Mouse (Mus musculus) kidney, postnatal 0 days (tissue): ENCODE measurements around the gene Fkbp8. TPM values are rescaled to one million over a fixed set of nuclear protein-coding genes. Genes with fewer than 3 reads are reported as not detected.

Source experiments
- ATAC-seq: fragments of 200-750 bp; cut with Nextera tagmentation; replicated peaks from 2 replicates; pipeline ENCODE4 v1.8.0; 2017; ENCODE audit warnings: low read depth, moderate number of reproducible peaks, moderate TSS enrichment, moderate library complexity; ENCODE audit not compliant: low FRiP score
- DNase-seq: peaks from one replicate; pipeline ENCODE4 v3.0.0-alpha.2; 2016; ENCODE audit warnings: low spot score
- H3K27ac ChIP-seq: fragments of 300-500 bp; sonication (generic); 2 replicates; pipeline ENCODE4 v1.5.1; 2014; ENCODE audit warnings: mild to moderate bottlenecking
- H3K27me3 ChIP-seq: fragments of 300-500 bp; sonication (generic); 2 replicates; pipeline ENCODE4 v1.6.1; 2014; ENCODE audit warnings: low read length, mixed read lengths; ENCODE audit not compliant: insufficient read depth
- H3K36me3 ChIP-seq: fragments of 300-500 bp; sonication (generic); 2 replicates; pipeline ENCODE4 v1.6.1; 2014; ENCODE audit warnings: low read length, mixed read lengths; ENCODE audit not compliant: insufficient read depth
- H3K4me1 ChIP-seq: fragments of 300-500 bp; sonication (generic); replicated peaks from 2 replicates; pipeline ENCODE4 v1.6.1; 2014; ENCODE audit warnings: antibody characterized with exemption, low read length, mixed read lengths; ENCODE audit not compliant: insufficient read depth
- H3K4me2 ChIP-seq: fragments of 300-500 bp; sonication (generic); 2 replicates; pipeline ENCODE4 v1.6.1; 2014; ENCODE audit warnings: mild to moderate bottlenecking, low read length, moderate library complexity, mixed read lengths
- H3K4me3 ChIP-seq: fragments of 300-500 bp; sonication (generic); replicated peaks from 2 replicates; pipeline ENCODE4 v1.5.1; 2014; ENCODE audit warnings: low read depth, low read length
- H3K9ac ChIP-seq: fragments of 300-500 bp; sonication (generic); 2 replicates; pipeline ENCODE4 v1.6.1; 2014; ENCODE audit warnings: low read depth, low read length
- H3K9me3 ChIP-seq: fragments of 300-500 bp; sonication (generic); replicated peaks from 2 replicates; pipeline ENCODE4 v1.6.1; 2016; ENCODE audit warnings: low read length, inconsistent platforms, mixed read lengths
- CTCF ChIP-seq: IDR thresholded peaks from 2 replicates; pipeline ENCODE4 v1.5.1; 2016; ENCODE audit warnings: antibody characterized with exemption, low read depth, mild to moderate bottlenecking, moderate library complexity
- WGBS: fragments of 180-500 bp; shearing (Covaris S2); extraction: QIAGEN DNeasy Blood & Tissue Kit; methylation state at CpG from one replicate; pipeline ENCODE4 v1.1.7; 2014; 5-methylcytosine and 5-hydroxymethylcytosine counted together
- polyA plus RNA-seq: library from polyadenylated mRNA; unstranded; fragments of >200 nt; fragmentation: Nextera tagmentation; extraction: Ambion mirVana; gene quantifications from 2 replicates; pipeline ENCODE4 v1.2.1, GENCODE M21; 2015

The Fkbp8 gene
- polyA plus RNA-seq, 1 experiment from 2014 or later = 249 TPM

GRCm38 (mm10) chr8:70560096-70560495, 32.6 kb downstream of the Fkbp8 start:
- TF ChIP-seq CTCF = peak; percentile 67
- WGBS = 66% methylated on average over 2 of the region's 2 CpGs
- H3K36me3 ChIP-seq = no peaks in the 10 kb centered on the region
- H3K27ac ChIP-seq = 0 out of 2 replicates have a peak overlapping the region, but pooled peaks have one; percentile 76
- ATAC-seq = 0 out of 2 replicates have a peak, but pooled peaks have one; percentile 35
- peaks cover 27% of the 10 kb centered on the region for H3K4me1 ChIP-seq
- H3K4me2 ChIP-seq = no peak overlapping the region
- H3K27me3 ChIP-seq = no peaks in the 10 kb centered on the region
- H3K9me3 ChIP-seq = no peaks in the 10 kb centered on the region
- H3K9ac ChIP-seq = no peak overlapping the region
- no peak overlapping the region for H3K4me3 ChIP-seq
- DNase-seq = peak; percentile 69

DNA sequence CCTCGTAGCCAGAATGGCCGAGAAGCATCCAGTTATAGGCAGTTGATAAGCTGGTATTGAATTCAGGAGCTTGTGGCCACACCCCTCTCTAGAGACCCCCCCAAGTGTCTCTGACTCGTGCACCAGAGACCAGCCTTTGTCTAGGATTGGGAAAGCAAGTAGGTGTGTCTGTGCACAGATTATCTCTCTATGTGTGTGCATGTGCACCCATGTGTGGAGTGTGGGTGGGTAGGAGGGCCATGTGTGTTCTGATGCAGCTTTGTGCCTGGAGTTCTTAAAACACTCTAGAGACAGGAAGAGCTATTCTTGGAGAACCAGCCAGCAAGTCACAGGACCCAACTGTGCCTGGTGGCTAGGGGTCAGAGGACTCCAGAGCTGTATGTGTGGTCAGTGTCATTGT, 33.0 kb downstream of the Fkbp8 start:
- Histone ChIP-seq H3K36me3 (no peaks in the 10 kb centered on the region), H3K27me3 (no peaks in the 10 kb centered on the region), H3K4me3 (no peak overlapping the region), H3K27ac (peak overlapping the region; percentile 76), H3K9ac (no peak overlapping the region), H3K4me2 (no peak overlapping the region), H3K9me3 (no peaks in the 10 kb centered on the region), H3K4me1 (peaks cover 32% of the 10 kb centered on the region)
- WGBS = 63% methylated on average over 3 of the region's 3 CpGs
- ATAC-seq (no peak), DNase-seq (no peak)
- TF ChIP-seq CTCF = no peak

DNA sequence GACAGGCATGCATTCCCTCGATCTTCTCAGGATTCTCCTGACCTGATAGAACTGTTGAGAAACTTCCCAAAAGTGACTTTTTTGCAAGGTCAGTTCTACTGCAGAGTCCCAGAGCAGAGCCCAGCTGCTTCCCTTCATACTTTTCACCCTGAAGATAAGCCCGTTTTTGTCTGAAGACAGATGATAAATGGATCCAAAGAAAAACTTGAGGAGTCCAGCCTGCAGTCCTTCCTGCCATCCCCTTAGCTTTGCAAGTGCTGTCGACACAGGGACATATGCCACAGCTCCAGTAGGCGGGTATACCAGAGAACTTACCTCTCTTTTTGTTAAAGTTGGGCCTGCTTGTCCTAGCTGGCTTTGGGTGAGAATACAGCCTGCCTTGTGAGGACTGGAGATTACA, 33.8 kb downstream of the Fkbp8 start:
- Histone ChIP-seq H3K27me3 (no peaks in the 10 kb centered on the region), H3K9me3 (no peaks in the 10 kb centered on the region), H3K36me3 (no peaks in the 10 kb centered on the region), H3K4me1 (peaks cover 33% of the 10 kb centered on the region), H3K9ac (no peak overlapping the region), H3K4me3 (no peak overlapping the region), H3K27ac (peak overlapping the region; percentile 76), H3K4me2 (no peak overlapping the region)
- peak; percentile 53 for DNase-seq
- no peak for TF ChIP-seq CTCF
- WGBS = 43% methylated on average over 4 of the region's 4 CpGs
- no peak for ATAC-seq

- ATAC-seq = no peak
- no peaks in the 10 kb centered on the region for H3K36me3 ChIP-seq
- H3K4me3 ChIP-seq = no peak overlapping the region
- H3K27ac ChIP-seq = no peak overlapping the region
- no peak overlapping the region for H3K4me2 ChIP-seq
- H3K9me3 ChIP-seq = no peaks in the 10 kb centered on the region
- H3K9ac ChIP-seq = no peak overlapping the region
- 63% methylated on average over 7 of the region's 7 CpGs for WGBS
- H3K4me1 ChIP-seq = peaks cover 33% of the 10 kb centered on the region
- TF ChIP-seq CTCF = no peak
- H3K27me3 ChIP-seq = no peaks in the 10 kb centered on the region
- DNase-seq = no peak
These were observed 34.4 kb downstream of the Fkbp8 start for GRCm38 (mm10) chr8:70561809-70562535.

- no peak overlapping the region for H3K4me2 ChIP-seq
- H3K27ac ChIP-seq = no peak overlapping the region
- no peak overlapping the region for H3K4me3 ChIP-seq
- no peak for TF ChIP-seq CTCF
- H3K27me3 ChIP-seq = no peaks in the 10 kb centered on the region
- H3K4me1 ChIP-seq = peaks cover 33% of the 10 kb centered on the region
- 84% methylated on average over 3 of the region's 3 CpGs for WGBS
- H3K9me3 ChIP-seq = no peaks in the 10 kb centered on the region
- H3K36me3 ChIP-seq = no peaks in the 10 kb centered on the region
- no peak overlapping the region for H3K9ac ChIP-seq
- DNase-seq (no peak), ATAC-seq (no peak)
These were observed 35.3 kb downstream of the Fkbp8 start for GRCm38 (mm10) chr8:70562802-70563201.

GRCm38 (mm10) chr8:70563763-70564387, 36.4 kb downstream of the Fkbp8 start:
- TF ChIP-seq CTCF = no peak
- 82% methylated on average over 6 of the region's 6 CpGs for WGBS

More at GRCm38 (mm10) chr8:70563763-70564387, 36.4 kb downstream of the Fkbp8 start:
- H3K36me3 ChIP-seq = no peaks in the 10 kb centered on the region
- DNase-seq (no peak), ATAC-seq (no peak)
- H3K9me3 ChIP-seq = no peaks in the 10 kb centered on the region
- peaks cover 33% of the 10 kb centered on the region for H3K4me1 ChIP-seq
- no peak overlapping the region for H3K4me2 ChIP-seq
- no peak overlapping the region for H3K27ac ChIP-seq
- H3K9ac ChIP-seq = no peak overlapping the region
- H3K4me3 ChIP-seq = no peak overlapping the region
- H3K27me3 ChIP-seq = no peaks in the 10 kb centered on the region
